Mouse (Mus musculus): ENCODE results near the gene Ces1g. TPM values are rescaled to one million over a fixed set of nuclear protein-coding genes. Genes with fewer than 3 reads are reported as not detected.

Gene Ces1g
- polyA plus RNA-seq (2015; fragmentation: Nextera tagmentation; extraction: Ambion mirVana), result not detected in 2 replicates

DNA sequence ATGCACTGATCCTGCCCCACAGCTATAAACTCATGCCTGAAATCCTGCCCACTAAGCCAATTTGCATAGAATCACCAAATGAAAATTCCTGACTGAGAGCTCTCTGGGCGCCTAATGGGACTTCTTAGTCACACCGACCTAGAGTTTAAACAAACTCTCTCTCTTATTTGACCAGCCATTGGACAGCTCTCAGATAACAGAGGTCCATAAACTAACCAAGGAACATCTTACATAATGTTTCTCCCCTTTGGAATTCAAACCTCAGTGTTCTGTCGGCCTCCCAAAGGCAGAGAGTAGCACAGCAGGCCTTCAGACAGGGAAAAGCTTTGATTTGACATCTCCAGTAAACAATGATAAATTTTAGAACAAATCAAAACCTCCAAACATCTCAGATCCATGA is at the start of gene Ces1g:
Gene Ces1g, minus strand, starts transcription at position 102 of the 400 bp plus-strand sequence.
- H3K27ac ChIP-seq (replicated peaks), result no peak within 1 kb of the TSS
- H3K4me3 ChIP-seq, result no peak within 1 kb of the TSS
- no peaks in the 10 kb centered on the region for H3K27me3 ChIP-seq
- H3K4me1 ChIP-seq (replicated peaks), result no peaks in the 10 kb centered on the region
- no peaks in the 10 kb centered on the region for H3K36me3 ChIP-seq
- no peak within 1 kb of the TSS for H3K9ac ChIP-seq
- ATAC-seq (ENCODE audit: low read depth), result no peak
- whole genome bisulfite sequencing, result 63% methylated on average over 3 of the region's 3 CpGs
- H3K9me3 ChIP-seq, result no peaks in the 10 kb centered on the region
- H3K4me2 ChIP-seq, result no peak within 1 kb of the TSS

DNA sequence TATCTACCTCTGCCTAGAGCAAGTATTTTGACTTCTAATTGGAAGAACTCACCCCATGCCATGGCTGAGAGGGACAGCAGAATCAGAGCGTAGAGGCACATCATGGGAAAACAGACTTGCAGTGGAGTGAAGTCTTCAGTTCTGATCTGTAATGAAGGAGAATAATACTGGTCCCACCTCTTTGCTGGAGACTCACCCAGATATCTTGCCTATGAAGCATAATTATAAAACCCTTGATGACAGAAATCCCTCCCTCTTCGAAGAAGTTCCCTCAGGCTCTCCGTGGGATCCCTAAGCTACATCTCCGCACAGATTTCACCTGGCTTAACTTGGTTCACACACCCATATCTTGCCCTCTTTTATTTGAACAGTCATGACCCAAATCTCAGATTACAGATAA is 42.5 kb upstream of the Ces1g start, which contains the start of gene Ces1h:
Gene Ces1h, minus strand, starts transcription at position 101 of the 400 bp plus-strand sequence.
- 92% methylated on average over 4 of the region's 4 CpGs for WGBS
- Histone ChIP-seq H3K4me1 (replicated peaks) (no peaks in the 10 kb centered on the region), H3K36me3 (no peaks in the 10 kb centered on the region)

GRCm38 (mm10) chr8:93369481-93369880 is 32.4 kb upstream of the Ces1g start:
- Histone ChIP-seq H3K4me2 (no peak overlapping the region), H3K4me1 (replicated peaks) (no peaks in the 10 kb centered on the region), H3K9ac (no peak overlapping the region), H3K9me3 (no peaks in the 10 kb centered on the region), H3K27ac (replicated peaks) (no peak overlapping the region), H3K27me3 (no peaks in the 10 kb centered on the region), H3K36me3 (no peaks in the 10 kb centered on the region), H3K4me3 (no peak overlapping the region)
- ATAC-seq (ENCODE audit: low read depth), result no peak
- WGBS, result 13% methylated on average over 2 of the region's 2 CpGs

More for the DNA sequence above, 42.5 kb upstream of the Ces1g start, which contains the start of gene Ces1h:
- Histone ChIP-seq H3K4me2 (no peak within 1 kb of the TSS), H3K27ac (replicated peaks) (no peak within 1 kb of the TSS), H3K9ac (no peak within 1 kb of the TSS), H3K4me3 (no peak within 1 kb of the TSS), H3K9me3 (no peaks in the 10 kb centered on the region), H3K27me3 (no peaks in the 10 kb centered on the region)
- no peak for ATAC-seq (ENCODE audit: low read depth)

DNA sequence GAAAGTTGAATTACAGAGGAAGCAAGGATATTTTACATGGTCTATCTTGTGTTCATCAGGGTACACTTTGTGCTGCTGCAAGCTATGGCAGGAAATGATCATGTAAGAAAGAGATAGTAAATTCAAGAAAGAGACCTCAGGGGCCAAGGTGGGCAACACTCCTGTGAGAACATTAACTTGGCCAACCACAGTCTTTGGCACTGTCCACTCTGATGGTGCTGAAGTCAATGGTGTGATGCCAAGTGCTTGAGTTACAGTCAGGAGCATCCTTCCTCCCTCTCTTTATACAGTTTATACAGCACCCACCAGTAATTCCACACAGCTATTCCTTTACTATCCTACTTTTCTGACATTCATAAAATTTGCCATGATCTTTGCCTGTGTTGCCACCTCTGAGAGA is 23.0 kb upstream of the Ces1g start:
- Histone ChIP-seq H3K9me3 (no peaks in the 10 kb centered on the region), H3K4me3 (no peak overlapping the region), H3K9ac (no peak overlapping the region), H3K36me3 (no peaks in the 10 kb centered on the region), H3K27ac (replicated peaks) (no peak overlapping the region), H3K4me1 (replicated peaks) (no peaks in the 10 kb centered on the region), H3K4me2 (no peak overlapping the region), H3K27me3 (no peaks in the 10 kb centered on the region)
- no peak for ATAC-seq (ENCODE audit: low read depth)

GRCm38 (mm10) chr8:93339531-93339930 is 2.4 kb upstream of the Ces1g start:
- ATAC-seq (ENCODE audit: low read depth), result no peak
- no peak overlapping the region for H3K4me3 ChIP-seq
- WGBS, result 85% methylated on average over 2 of the region's 2 CpGs

DNA sequence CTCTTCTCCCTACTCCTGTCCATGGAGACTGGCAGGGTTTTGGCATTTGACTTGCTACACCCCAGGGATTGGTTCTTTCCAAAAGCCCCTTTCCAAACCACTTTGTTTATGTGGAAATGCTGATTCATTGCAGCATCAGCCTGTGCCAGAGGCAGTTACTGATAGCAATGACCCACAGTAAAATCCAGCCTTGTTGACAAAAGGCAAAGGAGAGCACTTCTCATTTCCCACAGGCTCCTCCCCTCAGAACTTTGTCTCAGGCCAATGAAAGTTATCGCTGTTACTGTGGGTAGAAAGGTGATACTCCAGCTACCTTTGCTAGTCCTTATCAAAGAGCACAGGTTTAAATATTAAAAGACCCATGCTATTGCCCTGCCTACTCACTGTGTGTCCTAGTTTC is 4.4 kb downstream of the Ces1g start:
- 82% methylated on average over 1 of the region's 1 CpGs for WGBS
- H3K27me3 ChIP-seq, result no peaks in the 10 kb centered on the region
- H3K9me3 ChIP-seq, result no peaks in the 10 kb centered on the region
- ATAC-seq (ENCODE audit: low read depth), result no peak
- H3K4me3 ChIP-seq, result no peak overlapping the region
- no peaks in the 10 kb centered on the region for H3K36me3 ChIP-seq
- no peak overlapping the region for H3K9ac ChIP-seq
- no peak overlapping the region for H3K4me2 ChIP-seq
- H3K27ac ChIP-seq (replicated peaks), result no peak overlapping the region
- no peaks in the 10 kb centered on the region for H3K4me1 ChIP-seq (replicated peaks)

More at GRCm38 (mm10) chr8:93339531-93339930, 2.4 kb upstream of the Ces1g start:
- H3K36me3 ChIP-seq, result no peaks in the 10 kb centered on the region
- H3K27ac ChIP-seq (replicated peaks), result no peak overlapping the region
- no peak overlapping the region for H3K9ac ChIP-seq
- H3K4me2 ChIP-seq, result no peak overlapping the region
- H3K4me1 ChIP-seq (replicated peaks), result no peaks in the 10 kb centered on the region
- H3K9me3 ChIP-seq, result no peaks in the 10 kb centered on the region
- H3K27me3 ChIP-seq, result no peaks in the 10 kb centered on the region

DNA sequence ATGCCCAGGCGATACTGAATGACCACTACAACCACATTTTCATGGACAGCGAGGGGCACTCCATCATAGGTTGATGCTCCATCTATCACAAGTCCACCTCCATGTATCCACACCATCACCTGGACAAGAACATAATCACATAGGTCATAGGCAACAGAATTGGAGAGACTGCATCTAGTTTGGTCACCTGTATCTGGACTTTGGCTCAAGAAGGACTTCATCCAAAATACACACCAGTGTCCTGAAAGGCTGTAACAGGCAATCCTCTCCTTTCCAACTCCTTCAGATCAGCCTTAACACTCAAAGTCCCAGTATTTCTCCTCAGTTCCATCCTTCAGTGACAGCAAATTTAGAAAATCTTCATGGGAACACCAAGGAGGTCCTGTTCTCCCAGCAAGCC is 6.0 kb downstream of the Ces1g start:
- Histone ChIP-seq H3K27ac (replicated peaks) (no peak overlapping the region), H3K27me3 (no peaks in the 10 kb centered on the region), H3K4me1 (replicated peaks) (no peaks in the 10 kb centered on the region), H3K9me3 (no peaks in the 10 kb centered on the region), H3K36me3 (no peaks in the 10 kb centered on the region), H3K4me2 (no peak overlapping the region), H3K9ac (no peak overlapping the region), H3K4me3 (no peak overlapping the region)
- WGBS, result 91% methylated on average over 2 of the region's 2 CpGs
- no peak for ATAC-seq (ENCODE audit: low read depth)

DNA sequence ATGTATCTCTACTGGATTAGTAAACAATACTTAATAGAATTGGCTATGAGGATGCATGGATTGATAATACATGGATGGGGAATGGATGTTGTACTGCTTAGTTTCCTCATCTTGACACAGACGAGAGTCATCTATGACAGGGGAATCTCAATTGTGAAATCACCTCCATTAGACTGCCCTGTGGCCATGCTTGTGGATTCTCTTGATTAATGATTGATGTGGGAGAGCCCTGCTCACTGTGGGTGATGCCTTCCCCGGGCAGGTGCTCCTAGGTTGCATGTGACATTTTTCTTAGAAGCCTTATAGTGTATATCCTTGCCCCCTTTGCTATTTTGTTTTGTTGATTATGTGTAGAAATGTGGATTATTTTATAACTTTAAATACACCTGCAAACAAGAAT is 12.0 kb downstream of the Ces1g start:
- H3K9me3 ChIP-seq, result no peaks in the 10 kb centered on the region
- no peaks in the 10 kb centered on the region for H3K36me3 ChIP-seq
- H3K27ac ChIP-seq (replicated peaks), result no peak overlapping the region
- no peaks in the 10 kb centered on the region for H3K27me3 ChIP-seq
- no peak overlapping the region for H3K4me3 ChIP-seq
- no peak overlapping the region for H3K4me2 ChIP-seq
- WGBS, result 70% methylated on average over 2 of the region's 2 CpGs
- H3K9ac ChIP-seq, result no peak overlapping the region
- no peak for ATAC-seq (ENCODE audit: low read depth)
- no peaks in the 10 kb centered on the region for H3K4me1 ChIP-seq (replicated peaks)

- H3K27me3 ChIP-seq, result no peaks in the 10 kb centered on the region
- no peak overlapping the region for H3K27ac ChIP-seq (replicated peaks)
- H3K36me3 ChIP-seq, result no peaks in the 10 kb centered on the region
- H3K9me3 ChIP-seq, result no peaks in the 10 kb centered on the region
- H3K4me3 ChIP-seq, result no peak overlapping the region
- 90% methylated on average over 2 of the region's 2 CpGs for WGBS
- no peaks in the 10 kb centered on the region for H3K4me1 ChIP-seq (replicated peaks)
- no peak overlapping the region for H3K4me2 ChIP-seq
- no peak overlapping the region for H3K9ac ChIP-seq
- ATAC-seq (ENCODE audit: low read depth), result no peak
These were observed 20.1 kb downstream of the Ces1g start for GRCm38 (mm10) chr8:93317031-93317430.

DNA sequence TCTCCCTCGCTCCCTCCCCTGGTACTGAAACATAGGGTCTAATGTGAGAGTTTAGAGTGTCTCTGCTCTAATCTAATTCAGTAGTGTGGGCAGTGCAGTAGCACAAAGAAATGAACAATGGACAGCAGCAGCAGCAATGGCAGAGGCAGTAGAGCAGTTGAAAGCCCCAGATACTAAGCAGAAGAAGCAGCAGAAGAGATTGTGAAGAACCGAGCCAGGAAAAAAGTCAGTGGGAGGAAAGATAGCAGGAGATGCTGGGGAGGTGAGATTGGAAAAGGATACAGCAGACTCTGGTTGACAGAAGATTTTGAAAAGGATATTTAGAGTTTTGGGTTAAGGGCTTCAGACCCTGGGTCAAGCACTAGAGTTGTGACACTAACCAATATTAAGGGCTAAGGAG is 21.6 kb downstream of the Ces1g start:
- H3K9me3 ChIP-seq, result no peaks in the 10 kb centered on the region
- no peak overlapping the region for H3K4me3 ChIP-seq
- no peak overlapping the region for H3K4me2 ChIP-seq
- H3K36me3 ChIP-seq, result no peaks in the 10 kb centered on the region
- H3K27ac ChIP-seq (replicated peaks), result no peak overlapping the region
- ATAC-seq (ENCODE audit: low read depth), result no peak
- H3K27me3 ChIP-seq, result no peaks in the 10 kb centered on the region
- 91% methylated on average over 2 of the region's 2 CpGs for WGBS
- no peak overlapping the region for H3K9ac ChIP-seq
- no peaks in the 10 kb centered on the region for H3K4me1 ChIP-seq (replicated peaks)

GRCm38 (mm10) chr8:93283896-93284295 is 53.2 kb downstream of the Ces1g start:
- no peaks in the 10 kb centered on the region for H3K36me3 ChIP-seq
- no peak overlapping the region for H3K4me2 ChIP-seq
- H3K9me3 ChIP-seq, result no peaks in the 10 kb centered on the region
- no peak overlapping the region for H3K4me3 ChIP-seq
- H3K27ac ChIP-seq (replicated peaks), result no peak overlapping the region
- H3K4me1 ChIP-seq (replicated peaks), result no peaks in the 10 kb centered on the region
- whole genome bisulfite sequencing, result 90% methylated on average over 2 of the region's 2 CpGs
- no peak overlapping the region for H3K9ac ChIP-seq
- no peaks in the 10 kb centered on the region for H3K27me3 ChIP-seq
- no peak for ATAC-seq (ENCODE audit: low read depth)

- Histone ChIP-seq H3K27me3 (no peaks in the 10 kb centered on the region), H3K4me2 (no peak overlapping the region), H3K9ac (no peak overlapping the region), H3K9me3 (no peaks in the 10 kb centered on the region), H3K36me3 (no peaks in the 10 kb centered on the region), H3K4me1 (replicated peaks) (no peaks in the 10 kb centered on the region), H3K27ac (replicated peaks) (no peak overlapping the region), H3K4me3 (no peak overlapping the region)
- no peak for ATAC-seq (ENCODE audit: low read depth)
- 95% methylated on average over 3 of the region's 3 CpGs for WGBS
These were observed 54.8 kb downstream of the Ces1g start for GRCm38 (mm10) chr8:93282349-93282748.

DNA sequence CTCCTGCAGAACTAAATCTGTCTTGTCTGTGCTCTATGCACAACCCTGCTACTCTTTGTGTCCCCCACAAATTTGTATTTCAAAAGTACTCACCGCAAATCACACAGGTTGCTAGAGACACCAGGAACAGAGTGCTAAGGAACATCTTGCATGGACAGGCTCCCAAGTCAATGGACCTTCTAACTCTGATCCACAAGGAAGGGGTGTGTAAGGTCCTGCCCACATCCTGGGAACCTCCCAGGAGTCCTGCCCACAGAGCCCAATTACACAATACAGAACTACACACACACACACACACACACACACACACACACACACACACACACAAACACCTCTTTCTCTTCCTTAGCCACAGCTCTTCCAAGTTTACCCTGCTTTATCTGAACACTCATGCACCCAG is 57.6 kb downstream of the Ces1g start, which contains the start of gene Ces1f:
Gene Ces1f, minus strand, starts transcription at position 192 of the 400 bp plus-strand sequence.
- Histone ChIP-seq H3K4me3 (no peak within 1 kb of the TSS), H3K4me2 (no peak within 1 kb of the TSS), H3K4me1 (replicated peaks) (no peaks in the 10 kb centered on the region), H3K9me3 (no peaks in the 10 kb centered on the region), H3K9ac (no peak within 1 kb of the TSS), H3K36me3 (no peaks in the 10 kb centered on the region), H3K27me3 (no peaks in the 10 kb centered on the region), H3K27ac (replicated peaks) (no peak within 1 kb of the TSS)
- no peak for ATAC-seq (ENCODE audit: low read depth)
- 93% methylated on average over 1 of the region's 1 CpGs for WGBS

All from neural tube, embryonic 13.5 days (tissue).